Mouse (Mus musculus) limb, embryonic 11.5 days (tissue): ENCODE results near the gene Gpr75. TPM values are rescaled to one million over a fixed set of nuclear protein-coding genes. Genes with fewer than 3 reads are reported as not detected.

Source experiments
- ATAC-seq: fragments of 200-750 bp; cut with Nextera tagmentation; 2 replicates; pipeline ENCODE4 v1.8.0; 2017; ENCODE audit warnings: low read depth; ENCODE audit not compliant: insufficient number of reproducible peaks, low FRiP score, low TSS enrichment
- DNase-seq: peaks from one replicate; pipeline ENCODE4 v3.0.0-alpha.2; 2015; ENCODE audit warnings: low spot score
- H3K27ac ChIP-seq: fragments of 300-500 bp; sonication (generic); replicated peaks from 2 replicates; pipeline ENCODE4 v1.5.1; 2014; ENCODE audit warnings: low read depth, mild to moderate bottlenecking, low read length
- H3K27me3 ChIP-seq: fragments of 300-500 bp; sonication (generic); 2 replicates; pipeline ENCODE4 v1.6.1; 2014; ENCODE audit warnings: mild to moderate bottlenecking, low read length, mixed read lengths; ENCODE audit not compliant: control insufficient read depth, insufficient read depth
- H3K36me3 ChIP-seq: fragments of 300-500 bp; sonication (generic); 2 replicates; pipeline ENCODE4 v1.6.1; 2014; ENCODE audit warnings: mild to moderate bottlenecking, low read length, moderate library complexity, mixed read lengths; ENCODE audit not compliant: control insufficient read depth, insufficient read depth
- H3K4me1 ChIP-seq: fragments of 300-500 bp; sonication (generic); 2 replicates; pipeline ENCODE4 v1.6.1; 2014; ENCODE audit warnings: low read length, mixed read lengths; ENCODE audit not compliant: control insufficient read depth, insufficient read depth
- H3K4me2 ChIP-seq: fragments of 300-500 bp; sonication (generic); 2 replicates; pipeline ENCODE4 v1.6.1; 2014; ENCODE audit warnings: low read depth, mild to moderate bottlenecking, moderate library complexity; ENCODE audit not compliant: severe bottlenecking
- H3K4me3 ChIP-seq: fragments of 300-500 bp; sonication (generic); 2 replicates; pipeline ENCODE4 v1.5.1; 2014; ENCODE audit warnings: low read depth, low read length
- H3K9ac ChIP-seq: fragments of 300-500 bp; sonication (generic); 2 replicates; pipeline ENCODE4 v1.6.1; 2014; ENCODE audit warnings: mild to moderate bottlenecking, low read length
- H3K9me3 ChIP-seq: fragments of 300-500 bp; sonication (generic); 2 replicates; pipeline ENCODE4 v1.6.1; 2016; ENCODE audit warnings: low read length; ENCODE audit not compliant: control insufficient read depth
- WGBS: fragments of 180-500 bp; shearing (Covaris S2); extraction: QIAGEN DNeasy Blood & Tissue Kit; methylation state at CpG from one replicate; pipeline ENCODE4 v1.1.7; 2014; 5-methylcytosine and 5-hydroxymethylcytosine counted together
- polyA plus RNA-seq: library from polyadenylated mRNA; unstranded; fragments of >200 nt; fragmentation: Nextera tagmentation; extraction: Ambion mirVana; gene quantifications from 2 replicates; pipeline ENCODE4 v1.2.1, GENCODE M21; 2014

The Gpr75 gene
- 0.52 and 0.56 TPM in 2 replicates for polyA plus RNA-seq

DNA sequence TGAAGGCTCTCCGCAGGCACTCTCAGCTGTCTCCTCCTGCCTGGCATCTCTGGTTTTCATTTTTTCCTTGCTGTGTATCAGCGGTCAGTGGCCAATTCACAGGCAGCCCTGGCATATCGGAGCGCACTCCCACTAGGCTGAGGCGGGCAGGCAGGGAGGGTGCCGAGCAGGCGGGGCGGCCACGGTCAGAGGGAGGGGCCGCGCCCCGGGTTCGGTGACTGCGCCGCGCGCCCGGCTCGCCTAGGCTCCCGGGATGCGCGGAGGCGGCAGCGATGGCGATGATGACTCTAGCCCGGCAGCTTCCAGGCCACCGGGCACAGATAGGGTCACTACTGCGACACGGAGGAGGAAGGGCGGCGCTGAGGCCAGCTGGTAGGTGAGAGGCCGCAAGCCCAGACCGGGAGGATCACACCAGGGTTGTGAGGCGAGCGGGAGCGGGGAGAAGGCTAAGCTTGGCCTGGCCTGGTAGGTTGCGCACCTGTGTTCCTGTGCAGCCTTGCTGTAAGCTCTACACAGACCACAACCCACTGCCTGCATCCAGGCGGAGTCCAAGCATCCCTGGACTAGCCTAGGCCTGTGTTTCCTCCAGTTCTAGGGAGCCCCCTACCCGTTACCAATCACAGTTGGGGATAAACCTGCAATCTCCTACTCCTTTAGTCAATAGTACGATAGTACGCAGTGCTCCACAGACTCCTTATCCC is at the start of gene Gpr75, which contains the start of gene Asb3:
Gpr75 (plus strand) TSS at position 188 of the 701 bp plus-strand sequence.
Asb3 (plus strand) TSS at position 246 of the 701 bp plus-strand sequence.
- H3K27ac ChIP-seq = no peak within 1 kb of the TSS
- H3K27me3 ChIP-seq = no peaks in the 10 kb centered on the region
- WGBS = 4% methylated on average over 41 of the region's 41 CpGs

DNA sequence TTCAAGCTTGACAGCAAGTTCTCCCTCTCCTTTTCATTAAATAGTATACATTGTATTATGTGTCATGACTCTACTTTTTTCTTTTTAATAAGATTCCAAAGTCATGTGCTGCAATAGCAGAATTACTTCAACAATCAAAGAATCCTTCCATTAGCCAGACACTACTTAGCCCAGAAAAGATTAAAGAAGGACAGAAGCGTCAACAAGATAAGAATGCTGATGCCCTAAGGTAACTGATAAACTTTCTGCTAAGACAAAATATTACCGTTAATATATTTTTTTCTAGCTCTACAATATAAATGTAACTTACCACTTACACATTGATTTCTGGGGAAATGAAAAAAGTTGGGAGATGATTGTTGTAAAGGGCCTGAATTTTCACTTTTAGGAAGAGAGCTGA is 46.4 kb upstream of the Gpr75 start:
- 99% methylated on average over 2 of the region's 2 CpGs for WGBS
- Histone ChIP-seq H3K27me3 (no peaks in the 10 kb centered on the region), H3K4me2 (no peak overlapping the region), H3K9me3 (no peaks in the 10 kb centered on the region), H3K36me3 (peaks cover 3% of the 10 kb centered on the region; the same call in 1 of the 2 replicates), H3K4me3 (no peak overlapping the region), H3K4me1 (no peaks in the 10 kb centered on the region), H3K9ac (no peak overlapping the region), H3K27ac (no peak overlapping the region)
- no peak for DNase-seq
- no peak for ATAC-seq

More for the DNA sequence above, at the start of gene Gpr75, which contains the start of gene Asb3:
- H3K9ac ChIP-seq = peak within 1 kb of the TSS; percentile 48; the same call in 1 of the 2 replicates
- H3K4me1 ChIP-seq = no peaks in the 10 kb centered on the region
- peak within 1 kb of the TSS; percentile 42 for H3K4me3 ChIP-seq
- no peaks in the 10 kb centered on the region for H3K9me3 ChIP-seq
- ATAC-seq (peak; percentile 86), DNase-seq (peak; percentile 67)
- H3K36me3 ChIP-seq = no peaks in the 10 kb centered on the region
- H3K4me2 ChIP-seq = peak within 1 kb of the TSS; percentile 88

DNA sequence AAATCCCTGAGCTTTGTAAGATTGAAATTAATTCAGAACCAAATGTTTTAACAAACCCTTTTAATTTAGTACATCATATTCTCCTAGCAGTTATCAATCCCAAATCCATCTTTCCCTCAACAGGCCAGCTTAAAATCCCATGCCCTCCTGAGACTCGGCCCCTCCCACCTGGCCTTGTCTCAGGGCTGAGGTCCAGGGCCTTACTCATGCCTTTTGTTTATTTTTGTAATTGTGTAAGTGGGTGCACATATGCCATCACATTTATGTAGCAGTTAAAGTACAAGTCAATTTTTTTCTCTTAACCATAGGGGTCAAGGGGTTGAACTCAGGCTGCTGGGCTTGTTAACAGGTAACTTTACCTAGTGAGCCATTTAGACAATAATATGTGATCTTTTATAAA is 40.8 kb upstream of the Gpr75 start:
- Histone ChIP-seq H3K27me3 (no peaks in the 10 kb centered on the region), H3K4me2 (no peak overlapping the region), H3K4me3 (no peak overlapping the region), H3K9ac (no peak overlapping the region), H3K36me3 (peaks cover 4% of the 10 kb centered on the region; the same call in 1 of the 2 replicates), H3K9me3 (no peaks in the 10 kb centered on the region), H3K27ac (no peak overlapping the region), H3K4me1 (no peaks in the 10 kb centered on the region)
- WGBS = 92% methylated on average over 1 of the region's 1 CpGs
- DNase-seq (no peak), ATAC-seq (no peak)

DNA sequence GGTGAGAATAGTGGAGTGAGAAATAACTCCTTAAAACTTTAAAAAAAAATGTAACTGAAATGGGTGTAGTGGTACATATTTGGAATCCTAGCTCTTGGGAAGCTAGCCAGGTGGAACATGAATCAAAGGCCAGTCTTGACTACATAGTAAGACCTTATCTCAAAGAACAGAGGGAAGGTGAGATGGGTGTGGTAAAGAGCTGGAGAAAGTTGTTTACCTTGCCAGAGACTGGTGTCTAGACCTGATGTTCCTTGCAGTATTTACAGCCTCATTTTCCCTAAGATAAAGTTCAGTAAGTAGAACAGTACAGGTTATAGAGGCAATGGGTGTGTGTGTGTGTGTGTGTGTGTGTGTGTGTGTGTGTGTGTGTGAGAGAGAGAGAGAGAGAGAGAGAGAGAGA is 12.7 kb upstream of the Gpr75 start:
- H3K9me3 ChIP-seq = no peaks in the 10 kb centered on the region
- no peaks in the 10 kb centered on the region for H3K27me3 ChIP-seq
- no peak overlapping the region for H3K4me3 ChIP-seq
- no peak for DNase-seq
- peaks cover 5% of the 10 kb centered on the region; the same call in 1 of the 2 replicates for H3K36me3 ChIP-seq
- H3K4me2 ChIP-seq = no peak overlapping the region
- no peak overlapping the region for H3K27ac ChIP-seq
- no peaks in the 10 kb centered on the region for H3K4me1 ChIP-seq
- H3K9ac ChIP-seq = no peak overlapping the region
- no peak for ATAC-seq

DNA sequence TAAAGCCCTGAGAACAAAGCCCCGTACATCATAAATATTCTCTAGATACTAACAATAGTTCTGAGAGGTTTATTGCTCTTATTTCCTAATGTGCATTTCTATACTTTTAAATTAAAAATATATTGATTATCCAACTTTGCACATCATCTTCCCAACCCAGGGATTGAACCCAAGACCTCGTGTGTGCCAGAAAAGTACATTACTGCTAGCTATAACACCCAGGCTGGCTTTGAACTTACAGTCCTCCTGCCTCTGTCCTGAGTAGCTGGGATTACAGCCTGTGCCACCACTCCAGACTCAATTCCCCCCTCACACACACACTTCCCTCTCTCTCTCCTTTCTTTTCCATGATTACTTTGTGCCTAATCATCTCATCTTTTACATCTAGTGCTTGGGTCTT is 3.0 kb downstream of the Gpr75 start:
- no peak overlapping the region for H3K4me3 ChIP-seq
- no peaks in the 10 kb centered on the region for H3K27me3 ChIP-seq
- H3K4me2 ChIP-seq = no peak overlapping the region
- H3K9ac ChIP-seq = no peak overlapping the region
- DNase-seq = no peak
- 85% methylated on average over 2 of the region's 2 CpGs for WGBS
- H3K27ac ChIP-seq = no peak overlapping the region
- no peak for ATAC-seq
- no peaks in the 10 kb centered on the region for H3K36me3 ChIP-seq
- no peaks in the 10 kb centered on the region for H3K4me1 ChIP-seq
- H3K9me3 ChIP-seq = no peaks in the 10 kb centered on the region

DNA sequence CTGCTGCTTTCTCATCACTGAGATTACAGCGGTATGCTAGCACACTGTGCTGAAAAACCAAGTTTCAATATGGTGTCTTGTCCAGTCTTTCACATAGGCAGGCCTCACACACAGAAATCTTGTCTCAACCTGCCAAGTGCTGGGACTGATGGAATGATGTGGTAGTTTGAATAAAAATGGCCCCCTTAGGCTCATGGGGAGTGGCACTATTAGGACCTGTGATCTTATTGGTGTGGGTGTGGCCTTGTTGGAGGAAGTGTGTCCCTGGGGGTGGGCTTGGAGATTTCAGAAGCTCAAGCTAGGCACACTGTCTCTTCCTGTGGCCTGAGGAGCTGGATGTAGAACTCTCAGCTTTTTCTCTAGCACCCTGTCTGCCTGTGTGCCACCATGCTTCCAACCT is 11.0 kb downstream of the Gpr75 start:
- no peaks in the 10 kb centered on the region for H3K9me3 ChIP-seq
- no peaks in the 10 kb centered on the region for H3K36me3 ChIP-seq
- no peak for DNase-seq
- no peak overlapping the region for H3K27ac ChIP-seq
- H3K27me3 ChIP-seq = no peaks in the 10 kb centered on the region
- H3K4me3 ChIP-seq = no peak overlapping the region
- H3K4me2 ChIP-seq = no peak overlapping the region
- no peaks in the 10 kb centered on the region for H3K4me1 ChIP-seq
- WGBS = 87% methylated on average over 1 of the region's 1 CpGs
- H3K9ac ChIP-seq = no peak overlapping the region
- no peak for ATAC-seq

DNA sequence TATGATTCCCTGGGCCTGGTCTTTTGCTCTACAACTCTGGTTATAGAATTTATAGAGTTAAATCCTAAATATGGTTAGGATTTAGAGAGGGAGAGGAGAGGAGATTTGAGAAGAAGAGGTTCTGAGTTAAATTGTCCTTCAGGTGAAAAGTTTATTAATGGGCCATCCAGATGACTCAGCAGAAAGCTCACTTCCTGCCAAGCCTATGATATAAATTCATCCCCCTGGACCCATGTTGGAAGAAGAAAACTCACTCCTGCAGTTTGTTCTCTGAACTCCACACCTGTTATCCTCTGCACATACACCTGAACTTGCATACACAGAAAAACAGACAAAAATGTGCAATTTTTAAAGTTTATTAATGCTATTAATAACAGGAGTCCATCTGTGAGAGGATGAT is 14.2 kb downstream of the Gpr75 start:
- Histone ChIP-seq H3K9ac (no peak overlapping the region), H3K36me3 (no peaks in the 10 kb centered on the region), H3K4me3 (no peak overlapping the region), H3K4me2 (no peak overlapping the region), H3K4me1 (no peaks in the 10 kb centered on the region), H3K27ac (no peak overlapping the region), H3K27me3 (no peaks in the 10 kb centered on the region), H3K9me3 (no peaks in the 10 kb centered on the region)
- ATAC-seq (no peak), DNase-seq (no peak)

DNA sequence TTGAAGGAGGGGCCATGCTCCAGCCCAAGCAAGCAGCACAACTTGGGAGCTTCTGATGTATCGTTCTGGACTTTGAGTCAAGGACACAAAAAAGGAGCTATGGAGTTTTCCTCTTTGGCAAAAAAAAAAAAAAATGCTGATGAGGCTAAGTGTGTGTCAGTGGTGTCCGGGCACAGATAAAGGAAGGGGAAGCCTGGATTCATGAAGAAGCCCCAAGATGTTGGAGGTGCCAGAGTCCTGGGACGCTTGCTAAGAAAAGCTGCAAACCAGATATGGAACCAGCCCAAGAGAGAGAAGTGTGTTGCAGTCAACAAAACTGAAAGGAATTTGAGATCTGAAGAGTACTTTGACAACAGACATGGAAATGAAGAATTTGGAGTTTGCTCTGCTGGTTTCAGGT is 27.2 kb downstream of the Gpr75 start:
- no peaks in the 10 kb centered on the region for H3K36me3 ChIP-seq
- no peak overlapping the region for H3K4me3 ChIP-seq
- no peak overlapping the region for H3K9ac ChIP-seq
- no peaks in the 10 kb centered on the region for H3K27me3 ChIP-seq
- DNase-seq (no peak), ATAC-seq (no peak)
- no peaks in the 10 kb centered on the region for H3K4me1 ChIP-seq
- no peak overlapping the region for H3K4me2 ChIP-seq
- no peak overlapping the region for H3K27ac ChIP-seq
- 93% methylated on average over 3 of the region's 3 CpGs for WGBS
- no peaks in the 10 kb centered on the region for H3K9me3 ChIP-seq

DNA sequence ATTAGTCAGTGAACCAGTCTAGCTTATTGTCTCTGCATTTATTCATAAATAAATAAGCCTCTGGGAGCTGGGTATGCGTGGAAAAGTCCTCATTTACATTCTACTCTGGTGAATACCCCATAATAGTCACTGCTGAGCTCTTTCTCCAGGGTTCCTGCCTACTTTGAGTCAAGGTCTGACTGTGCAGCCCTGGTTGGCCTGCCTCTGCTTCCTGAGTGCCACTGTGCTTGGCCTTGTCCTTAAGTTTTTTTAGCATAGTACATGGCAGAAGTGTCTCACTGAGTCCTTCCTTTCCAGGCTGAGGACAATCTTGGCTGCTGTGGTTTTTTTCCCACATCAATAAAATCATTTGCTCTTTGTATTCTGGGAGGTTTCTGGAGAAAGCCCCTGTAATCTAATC is 35.5 kb downstream of the Gpr75 start:
- Histone ChIP-seq H3K36me3 (peaks cover 3% of the 10 kb centered on the region; the same call in 1 of the 2 replicates), H3K4me1 (no peaks in the 10 kb centered on the region), H3K4me2 (no peak overlapping the region), H3K9me3 (no peaks in the 10 kb centered on the region), H3K27ac (no peak overlapping the region), H3K9ac (no peak overlapping the region), H3K27me3 (no peaks in the 10 kb centered on the region), H3K4me3 (no peak overlapping the region)
- DNase-seq (no peak), ATAC-seq (no peak)
- 82% methylated on average over 1 of the region's 1 CpGs for whole genome bisulfite sequencing
